Mouse (Mus musculus): ENCODE data around the gene Acad12.

DNA sequence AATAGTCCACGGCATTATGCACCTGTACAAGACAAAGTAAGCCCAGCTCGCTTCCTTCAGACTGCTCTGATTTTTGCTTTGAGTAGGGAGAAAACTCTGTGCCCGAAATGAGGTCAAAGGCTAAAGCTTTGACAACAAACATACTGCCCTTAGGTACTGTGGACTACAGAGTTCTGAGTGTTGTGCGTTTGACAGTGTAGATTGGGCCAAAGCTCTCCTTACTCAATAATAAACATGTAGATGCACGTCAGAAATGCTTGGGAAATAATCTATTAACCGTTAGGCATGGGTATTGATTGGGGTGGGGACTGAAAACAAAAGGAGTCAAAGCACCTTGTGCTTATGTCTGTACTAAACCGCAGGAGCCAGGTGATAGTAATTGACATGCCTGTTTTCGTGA, 44.7 kb upstream of the Acad12 start:
- TF ChIP-seq POLR2A (IDR thresholded peaks at IDR 0.05; ENCODE audit: extremely low read depth, insufficient read depth, low read length) (no peak), CTCF (IDR thresholded peaks at IDR 0.05; ENCODE audit: extremely low read depth, insufficient read depth, low read length) (no peak)

Measured in cortical plate, adult 2 months (tissue).